Mouse (Mus musculus) ES-Bruce4 (cell line): ENCODE data around the gene Prkar1a. TPM values are rescaled to one million over a fixed set of nuclear protein-coding genes. Genes with fewer than 3 reads are reported as not detected.

Source experiments
- H3K27ac ChIP-seq: 2 replicates; pipeline ENCODE4 v1.5.1; 2012; ENCODE audit warnings: low read length, inconsistent platforms; ENCODE audit not compliant: insufficient read depth
- H3K27me3 ChIP-seq: 2 replicates; pipeline ENCODE4 v1.6.1; 2012; ENCODE audit warnings: mild to moderate bottlenecking, low read length, inconsistent platforms; ENCODE audit not compliant: control insufficient read depth, poor library complexity, insufficient read depth, severe bottlenecking
- H3K36me3 ChIP-seq: 2 replicates; pipeline ENCODE4 v1.6.1; 2012; ENCODE audit warnings: inconsistent platforms, mild to moderate bottlenecking, low read length, moderate library complexity; ENCODE audit not compliant: control insufficient read depth, poor library complexity, insufficient read depth, severe bottlenecking
- H3K4me1 ChIP-seq: one replicate; pipeline ENCODE4 v1.8.1; 2011; ENCODE audit warnings: low read length; ENCODE audit not compliant: control insufficient read depth, insufficient read depth
- H3K4me3 ChIP-seq: 2 replicates; pipeline ENCODE4 v1.5.1; 2011; ENCODE audit warnings: low read depth, mild to moderate bottlenecking, low read length
- H3K9ac ChIP-seq: 2 replicates; pipeline ENCODE4 v1.6.1; 2012; ENCODE audit warnings: low read depth, mild to moderate bottlenecking, inconsistent platforms; ENCODE audit not compliant: poor library complexity, severe bottlenecking
- H3K9me3 ChIP-seq: replicated peaks from 2 replicates; pipeline ENCODE4 v1.6.1; 2012; ENCODE audit warnings: mild to moderate bottlenecking, low read length, inconsistent platforms; ENCODE audit not compliant: control insufficient read depth, poor library complexity, insufficient read depth, severe bottlenecking
- CTCF ChIP-seq: IDR thresholded peaks from one replicate; pipeline ENCODE4 v1.8.1; 2011; ENCODE audit warnings: low read depth, low read length
- EP300 ChIP-seq: IDR thresholded peaks from 2 replicates; pipeline ENCODE4 v1.6.1; 2011; ENCODE audit warnings: low read depth, low read length; ENCODE audit not compliant: insufficient read depth
- POLR2A ChIP-seq: IDR thresholded peaks from one replicate; pipeline ENCODE4 v1.8.1; 2011; ENCODE audit warnings: low read length; ENCODE audit not compliant: insufficient read depth
- polyA plus RNA-seq: library from polyadenylated mRNA; stranded (reverse); fragments of >200 nt; gene quantifications from 2 replicates; pipeline ENCODE4 v1.2.4, GENCODE M21; 2011; ENCODE audit warnings: low read depth; ENCODE audit not compliant: missing spikeins, insufficient read depth, insufficient read length

The Prkar1a gene
- polyA plus RNA-seq, 1 experiment, result 98.3 TPM

- Histone ChIP-seq H3K9ac (no peak overlapping the region), H3K36me3 (no peaks in the 10 kb centered on the region), H3K27ac (no peak overlapping the region), H3K27me3 (peaks cover 9% of the 10 kb centered on the region; the same call in 1 of the 2 replicates), H3K4me1 (no peaks in the 10 kb centered on the region), H3K9me3 (no peaks in the 10 kb centered on the region), H3K4me3 (no peak overlapping the region)
- no peak for TF ChIP-seq POLR2A
- TF ChIP-seq EP300, result no peak
- no peak for TF ChIP-seq CTCF
These were observed 69.0 kb downstream of the Prkar1a start for GRCm38 (mm10) chr11:109717966-109718895.

Other genes starting within 250 kb of the Prkar1a start
- not detected in 2 replicates for gene 9930022D16Rik, start 235.5 kb upstream of the Prkar1a start, polyA plus RNA-seq
- gene Amz2, start 223.5 kb upstream of the Prkar1a start, polyA plus RNA-seq, result 78.5 and 80.2 TPM in 2 replicates
- 5.7 and 5.8 TPM in 2 replicates for gene Arsg, start 176.0 kb upstream of the Prkar1a start, polyA plus RNA-seq
- gene Slc16a6, start 175.8 kb upstream of the Prkar1a start, polyA plus RNA-seq, result 12.7 and 14.7 TPM in 2 replicates
- gene Wipi1, start 37.4 kb upstream of the Prkar1a start, polyA plus RNA-seq, result 26.9 and 27.7 TPM in 2 replicates
- gene Fam20a, start 72.9 kb downstream of the Prkar1a start, polyA plus RNA-seq, result 0.35 TPM in 1 of 2 replicates, not detected in the other
- not detected in 2 replicates for gene 1700012B07Rik, start 178.6 kb downstream of the Prkar1a start, polyA plus RNA-seq